Mouse (Mus musculus) neural tube, embryonic 12.5 days (tissue): Measurements from ENCODE around the gene Lrp6. TPM values are rescaled to one million over a fixed set of nuclear protein-coding genes. Genes with fewer than 3 reads are reported as not detected.
A peak's percentile ranks its signal among the peaks of the same experiment; 100 is the strongest.

ENCODE experiments used
- ATAC-seq: fragments of 200-750 bp; cut with Nextera tagmentation; 2 replicates; pipeline ENCODE4 v1.8.0; 2017; ENCODE audit warnings: low read depth, mild to moderate bottlenecking, moderate TSS enrichment, moderate library complexity; ENCODE audit not compliant: low FRiP score
- H3K27ac ChIP-seq: fragments of 300-500 bp; sonication (generic); 2 replicates; pipeline ENCODE4 v1.5.1; 2016
- H3K27me3 ChIP-seq: fragments of 300-500 bp; sonication (generic); replicated peaks from 2 replicates; pipeline ENCODE4 v1.6.1; 2016; ENCODE audit warnings: mild to moderate bottlenecking
- H3K36me3 ChIP-seq: fragments of 300-500 bp; sonication (generic); 2 replicates; pipeline ENCODE4 v1.6.1; 2016; ENCODE audit warnings: mild to moderate bottlenecking
- H3K4me1 ChIP-seq: fragments of 300-500 bp; sonication (generic); 2 replicates; pipeline ENCODE4 v1.6.1; 2016
- H3K4me2 ChIP-seq: fragments of 300-500 bp; sonication (generic); replicated peaks from 2 replicates; pipeline ENCODE4 v1.6.1; 2016; ENCODE audit warnings: mild to moderate bottlenecking
- H3K4me3 ChIP-seq: fragments of 300-500 bp; sonication (generic); 2 replicates; pipeline ENCODE4 v1.5.1; 2016
- H3K9ac ChIP-seq: fragments of 300-500 bp; sonication (generic); 2 replicates; pipeline ENCODE4 v1.6.1; 2016; ENCODE audit warnings: mild to moderate bottlenecking
- H3K9me3 ChIP-seq: fragments of 300-500 bp; sonication (generic); 2 replicates; pipeline ENCODE4 v1.6.1; 2016; ENCODE audit warnings: mild to moderate bottlenecking
- WGBS: fragments of 180-500 bp; shearing (Covaris S2); methylation state at CpG from one replicate; pipeline ENCODE4 v1.1.7; 2016; 5-methylcytosine and 5-hydroxymethylcytosine counted together
- polyA plus RNA-seq: library from polyadenylated mRNA; unstranded; fragments of >200 nt; fragmentation: Nextera tagmentation; extraction: Ambion mirVana; gene quantifications from 2 replicates; pipeline ENCODE4 v1.2.1, GENCODE M21; 2016

The Lrp6 gene
- polyA plus RNA-seq, 1 experiment from 2014 or later, result 29.0 TPM

- ATAC-seq, result no peak
- Histone ChIP-seq H3K4me2 (no peak overlapping the region), H3K9ac (no peak overlapping the region), H3K9me3 (no peaks in the 10 kb centered on the region), H3K36me3 (peaks cover 7% of the 10 kb centered on the region; the same call in 1 of the 2 replicates), H3K27me3 (no peaks in the 10 kb centered on the region), H3K4me1 (peaks cover 18% of the 10 kb centered on the region), H3K27ac (no peak overlapping the region), H3K4me3 (no peak overlapping the region)
- 79% methylated on average over 10 of the region's 10 CpGs for WGBS
These were observed 39.8 kb downstream of the Lrp6 start for GRCm38 (mm10) chr6:134526821-134527595.

DNA sequence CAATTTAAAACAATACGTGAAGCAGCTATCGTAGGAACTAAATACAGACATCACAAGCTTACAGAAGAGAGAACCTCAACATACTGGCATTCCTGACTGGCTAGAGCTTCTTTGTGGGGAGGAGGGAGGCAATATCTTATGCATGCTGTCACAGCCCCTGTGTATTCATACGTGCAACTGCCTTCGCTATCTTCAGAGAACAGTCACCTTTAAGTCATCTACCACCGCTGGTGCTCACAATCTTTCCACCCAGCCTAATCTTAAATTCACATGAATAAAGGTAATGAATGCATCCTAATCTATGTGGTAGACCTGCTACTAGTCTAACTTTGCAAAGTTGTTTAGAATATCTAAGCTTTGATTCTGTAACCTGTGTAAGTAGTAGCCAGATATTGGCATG, 40.5 kb downstream of the Lrp6 start:
- Histone ChIP-seq H3K27ac (no peak overlapping the region), H3K36me3 (peaks cover 7% of the 10 kb centered on the region; the same call in 1 of the 2 replicates), H3K9me3 (no peaks in the 10 kb centered on the region), H3K4me3 (no peak overlapping the region), H3K27me3 (no peaks in the 10 kb centered on the region), H3K9ac (no peak overlapping the region), H3K4me1 (peaks cover 18% of the 10 kb centered on the region), H3K4me2 (no peak overlapping the region)
- 89% methylated on average over 5 of the region's 5 CpGs for WGBS
- no peak for ATAC-seq

DNA sequence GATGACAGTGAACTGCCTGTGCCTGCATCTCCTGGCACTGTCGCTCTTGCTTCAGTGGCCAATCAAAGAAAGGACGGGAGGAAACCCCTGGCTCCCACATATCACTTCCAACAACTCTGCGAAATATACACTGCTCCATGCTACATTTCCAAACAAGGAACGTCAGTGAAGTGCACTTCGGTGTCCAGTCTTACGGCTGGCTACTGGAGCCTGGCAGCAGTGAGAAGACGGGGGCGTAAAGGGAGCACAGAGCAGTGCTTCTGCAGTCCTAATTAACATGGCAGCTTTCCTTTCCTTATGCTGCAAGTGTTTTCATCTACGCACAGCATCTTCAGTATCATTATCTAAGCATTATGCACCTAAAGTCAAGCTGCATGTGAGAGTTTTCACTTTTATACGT, 45.4 kb downstream of the Lrp6 start:
- WGBS, result 81% methylated on average over 10 of the region's 10 CpGs
- no peak for ATAC-seq

DNA sequence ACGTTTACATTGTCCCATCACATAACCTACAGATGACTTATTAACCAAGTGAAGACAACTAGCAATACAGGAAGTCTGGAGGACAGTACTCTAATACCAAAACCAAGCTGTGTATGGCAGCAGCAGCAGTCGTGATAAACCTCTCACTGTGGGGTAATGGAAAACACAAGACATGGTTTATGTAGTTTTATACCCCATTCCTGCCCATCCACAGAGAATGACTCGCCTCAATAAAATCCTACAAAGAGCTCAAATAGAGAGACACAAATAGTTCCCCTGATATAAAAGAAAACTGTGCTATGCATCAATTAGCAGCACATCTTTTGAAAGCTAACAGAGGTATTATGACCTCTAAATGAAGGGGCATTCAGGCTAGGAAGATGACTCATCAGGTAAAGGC, 45.9 kb downstream of the Lrp6 start:
- no peak overlapping the region for H3K27ac ChIP-seq
- H3K4me2 ChIP-seq, result no peak overlapping the region
- no peaks in the 10 kb centered on the region for H3K9me3 ChIP-seq
- H3K9ac ChIP-seq, result no peak overlapping the region
- H3K4me3 ChIP-seq, result no peak overlapping the region
- H3K27me3 ChIP-seq, result no peaks in the 10 kb centered on the region
- WGBS, result 57% methylated on average over 3 of the region's 3 CpGs
- no peak for ATAC-seq
- peaks cover 7% of the 10 kb centered on the region; the same call in 1 of the 2 replicates for H3K4me1 ChIP-seq
- 0 out of 2 replicates have a peak, but pooled peaks cover 4% of the 10 kb centered on the region for H3K36me3 ChIP-seq

More for the DNA sequence above, 45.4 kb downstream of the Lrp6 start:
- no peak overlapping the region for H3K27ac ChIP-seq
- 0 out of 2 replicates have a peak, but pooled peaks cover 4% of the 10 kb centered on the region for H3K36me3 ChIP-seq
- no peaks in the 10 kb centered on the region for H3K9me3 ChIP-seq
- no peak overlapping the region for H3K4me2 ChIP-seq
- no peak overlapping the region for H3K4me3 ChIP-seq
- peaks cover under 1% of the 10 kb centered on the region; the same call in 1 of the 2 replicates for H3K4me1 ChIP-seq
- H3K9ac ChIP-seq, result no peak overlapping the region
- no peaks in the 10 kb centered on the region for H3K27me3 ChIP-seq

- WGBS, result 85% methylated on average over 5 of the region's 5 CpGs
- peaks cover 7% of the 10 kb centered on the region; the same call in 1 of the 2 replicates for H3K4me1 ChIP-seq
These were observed 48.3 kb downstream of the Lrp6 start for GRCm38 (mm10) chr6:134518450-134518849.

GRCm38 (mm10) chr6:134517141-134517540, 49.6 kb downstream of the Lrp6 start:
- Histone ChIP-seq H3K9ac (no peak overlapping the region), H3K27ac (no peak overlapping the region), H3K36me3 (peaks cover 7% of the 10 kb centered on the region), H3K27me3 (no peaks in the 10 kb centered on the region), H3K4me1 (peaks cover 11% of the 10 kb centered on the region; the same call in 1 of the 2 replicates), H3K4me3 (no peak overlapping the region), H3K9me3 (no peaks in the 10 kb centered on the region), H3K4me2 (no peak overlapping the region)
- 66% methylated on average over 4 of the region's 4 CpGs for WGBS
- ATAC-seq, result no peak

More at GRCm38 (mm10) chr6:134518450-134518849, 48.3 kb downstream of the Lrp6 start:
- Histone ChIP-seq H3K27me3 (no peaks in the 10 kb centered on the region), H3K36me3 (peaks cover 4% of the 10 kb centered on the region; the same call in 1 of the 2 replicates), H3K9me3 (no peaks in the 10 kb centered on the region), H3K4me2 (no peak overlapping the region), H3K9ac (no peak overlapping the region), H3K27ac (no peak overlapping the region), H3K4me3 (no peak overlapping the region)
- no peak for ATAC-seq

- no peak overlapping the region for H3K4me3 ChIP-seq
- H3K9me3 ChIP-seq, result no peaks in the 10 kb centered on the region
- H3K4me1 ChIP-seq, result peaks cover 14% of the 10 kb centered on the region
- peak; percentile 41; the same call in 1 of the 2 replicates for ATAC-seq
- H3K4me2 ChIP-seq, result no peak overlapping the region
- WGBS, result 72% methylated on average over 4 of the region's 4 CpGs
- peaks cover 7% of the 10 kb centered on the region for H3K36me3 ChIP-seq
- H3K27me3 ChIP-seq, result no peaks in the 10 kb centered on the region
- no peak overlapping the region for H3K9ac ChIP-seq
- no peak overlapping the region for H3K27ac ChIP-seq
These were observed 51.3 kb downstream of the Lrp6 start for GRCm38 (mm10) chr6:134515416-134515815.

GRCm38 (mm10) chr6:134513896-134514510, 52.8 kb downstream of the Lrp6 start:
- ATAC-seq, result no peak
- 93% methylated on average over 3 of the region's 3 CpGs for WGBS
- H3K4me2 ChIP-seq, result no peak overlapping the region
- no peaks in the 10 kb centered on the region for H3K27me3 ChIP-seq
- H3K4me1 ChIP-seq, result peaks cover 14% of the 10 kb centered on the region
- no peaks in the 10 kb centered on the region for H3K9me3 ChIP-seq
- no peak overlapping the region for H3K4me3 ChIP-seq
- H3K9ac ChIP-seq, result no peak overlapping the region
- no peak overlapping the region for H3K27ac ChIP-seq
- H3K36me3 ChIP-seq, result peaks cover 3% of the 10 kb centered on the region

DNA sequence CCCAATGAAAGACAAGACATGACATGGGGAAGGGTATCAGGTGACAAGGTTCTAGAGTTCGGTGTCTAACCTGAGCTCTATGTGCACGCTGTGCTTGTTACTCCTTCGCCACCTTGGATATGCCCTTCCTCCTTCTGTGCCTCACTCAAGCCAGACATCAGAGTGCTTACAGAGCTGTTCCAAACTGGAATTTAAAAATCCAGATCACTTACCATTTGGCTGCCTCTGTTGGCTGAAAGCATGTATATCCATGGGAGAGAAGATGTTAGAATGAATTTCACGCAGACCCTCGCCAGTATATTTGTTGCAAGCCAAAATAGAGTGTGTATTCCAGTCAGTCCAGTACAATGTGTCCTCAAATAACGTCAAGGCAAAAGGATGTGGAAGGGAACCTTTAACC, 53.8 kb downstream of the Lrp6 start:
- no peak overlapping the region for H3K9ac ChIP-seq
- no peak for ATAC-seq
- 92% methylated on average over 6 of the region's 6 CpGs for WGBS
- no peak overlapping the region for H3K4me3 ChIP-seq
- no peaks in the 10 kb centered on the region for H3K9me3 ChIP-seq
- no peak overlapping the region for H3K4me2 ChIP-seq
- H3K4me1 ChIP-seq, result peaks cover 14% of the 10 kb centered on the region
- H3K27ac ChIP-seq, result no peak overlapping the region
- peaks cover 3% of the 10 kb centered on the region for H3K36me3 ChIP-seq
- no peaks in the 10 kb centered on the region for H3K27me3 ChIP-seq

DNA sequence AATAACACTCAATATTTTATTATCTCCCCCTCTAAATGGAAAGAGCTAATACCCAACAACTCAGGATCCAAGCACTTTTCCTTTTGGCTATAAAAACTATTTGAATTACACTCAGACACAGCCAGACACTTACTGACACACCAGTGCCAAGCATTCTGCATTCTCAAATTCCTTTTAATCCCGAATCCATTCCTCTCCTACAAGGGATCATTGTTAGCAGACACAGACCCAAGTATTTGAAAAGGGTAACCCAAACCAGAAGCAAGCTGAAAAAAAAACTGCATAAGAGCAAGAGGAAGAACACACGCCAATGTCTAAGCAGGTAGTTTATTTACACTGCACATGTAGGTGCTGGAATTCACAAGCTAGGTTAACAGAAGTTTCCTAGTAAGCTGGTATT, 54.3 kb downstream of the Lrp6 start:
- Histone ChIP-seq H3K9ac (no peak overlapping the region), H3K36me3 (peaks cover 6% of the 10 kb centered on the region), H3K27me3 (no peaks in the 10 kb centered on the region), H3K4me3 (no peak overlapping the region), H3K9me3 (no peaks in the 10 kb centered on the region), H3K4me2 (no peak overlapping the region), H3K27ac (no peak overlapping the region), H3K4me1 (peaks cover 14% of the 10 kb centered on the region)
- ATAC-seq, result no peak
- WGBS, result 63% methylated on average over 2 of the region's 2 CpGs

DNA sequence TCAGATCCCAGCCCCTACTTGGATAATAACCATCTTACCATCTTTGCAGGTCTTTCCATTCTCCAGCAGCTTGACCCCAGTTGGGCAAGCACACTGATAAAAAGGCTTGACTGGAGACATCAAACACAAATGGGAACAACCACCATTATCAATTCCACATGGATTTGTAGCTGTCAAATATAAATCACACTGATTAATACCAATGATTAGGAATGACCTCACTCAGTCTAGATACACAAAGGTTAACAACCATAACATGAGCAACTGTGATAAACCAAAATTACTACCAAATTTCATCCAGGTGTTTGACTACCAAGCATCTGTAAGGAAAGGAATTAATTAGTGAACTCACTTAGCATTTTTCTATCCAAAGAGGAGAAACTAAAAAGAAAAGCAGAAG, 55.6 kb downstream of the Lrp6 start:
- Histone ChIP-seq H3K36me3 (peaks cover 16% of the 10 kb centered on the region), H3K27ac (no peak overlapping the region), H3K4me3 (no peak overlapping the region), H3K9me3 (no peaks in the 10 kb centered on the region), H3K9ac (no peak overlapping the region), H3K4me1 (peaks cover 10% of the 10 kb centered on the region), H3K4me2 (no peak overlapping the region), H3K27me3 (no peaks in the 10 kb centered on the region)
- ATAC-seq, result no peak

GRCm38 (mm10) chr6:134510280-134510679, 56.5 kb downstream of the Lrp6 start:
- 59% methylated on average over 2 of the region's 2 CpGs for WGBS
- no peaks in the 10 kb centered on the region for H3K27me3 ChIP-seq
- no peak overlapping the region for H3K4me2 ChIP-seq
- H3K9ac ChIP-seq, result no peak overlapping the region
- no peak overlapping the region for H3K4me3 ChIP-seq
- no peak for ATAC-seq
- no peaks in the 10 kb centered on the region for H3K9me3 ChIP-seq
- H3K27ac ChIP-seq, result no peak overlapping the region
- peaks cover 23% of the 10 kb centered on the region for H3K36me3 ChIP-seq
- peaks cover 7% of the 10 kb centered on the region; the same call in 1 of the 2 replicates for H3K4me1 ChIP-seq
